Mouse (Mus musculus): Measurements from ENCODE around the gene Pard6a.

DNA sequence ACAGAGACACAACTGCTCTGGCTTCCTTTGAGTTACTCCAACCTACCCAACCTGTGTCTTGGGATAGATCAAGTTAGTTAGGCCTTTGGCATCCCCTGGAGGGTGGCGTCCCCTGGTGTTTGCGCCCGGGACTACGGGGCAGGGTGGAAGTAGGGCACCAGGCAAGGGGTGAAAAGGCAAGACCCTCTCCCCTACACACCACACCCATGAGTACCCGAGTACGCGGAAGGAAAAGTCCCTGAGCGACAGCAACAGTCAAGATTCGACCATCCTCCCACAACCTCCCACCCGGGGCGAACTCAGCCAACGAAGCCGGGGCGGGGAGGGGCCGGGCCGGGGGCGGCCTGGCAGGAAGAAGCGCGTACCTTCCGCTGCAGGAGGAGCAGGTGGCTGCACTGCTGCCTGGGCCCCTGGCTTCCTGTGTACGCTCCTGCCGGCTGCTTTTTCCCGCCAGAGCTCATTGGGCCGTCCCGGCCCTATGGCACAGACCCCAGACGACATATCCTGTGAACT, 15.1 kb upstream of the Pard6a start, which contains the start of gene Carmil2:
- TF ChIP-seq POLR2A (IDR thresholded peaks at IDR 0.05; ENCODE audit: control insufficient read depth, low read depth, low read length) (no peak), CTCF (IDR thresholded peaks at IDR 0.05; ENCODE audit: control insufficient read depth, insufficient read depth, insufficient replicate concordance, low read depth, low read length) (peak; percentile 70; the same call in 1 of the 2 replicates)
